Mouse (Mus musculus): ENCODE data around the gene Olfr288. TPM values are rescaled to one million over a fixed set of nuclear protein-coding genes. Genes with fewer than 3 reads are reported as not detected.
A peak's percentile ranks its signal among the peaks of the same experiment; 100 is the strongest.

Olfr288 gene
- total RNA-seq (2021) = not detected
- long read RNA-seq, experiment 1 = 0 reads
- long read RNA-seq, experiment 2 = 0 reads

- DNase-seq (ENCODE audit: low spot score in 2 of 2) = no peak
These were observed at the start of gene Olfr288 for GRCm38 (mm10) chr15:98195442-98195841. Olfr288 (minus strand) TSS chr15:98195542.

- no peak for DNase-seq (ENCODE audit: low spot score in 2 of 2)
These were observed 40.1 kb upstream of the Olfr288 start for GRCm38 (mm10) chr15:98235442-98235841.

- DNase-seq (ENCODE audit: low spot score in 2 of 2) = no peak
These were observed 39.0 kb upstream of the Olfr288 start, which contains the start of gene Olfr286 for GRCm38 (mm10) chr15:98234350-98234749. Olfr286 (minus strand) TSS chr15:98234450.

GRCm38 (mm10) chr15:98226096-98226495 lies 30.8 kb upstream of the Olfr288 start:
- no peak for DNase-seq (ENCODE audit: low spot score in 2 of 2)

- no peak for DNase-seq (ENCODE audit: low spot score in 2 of 2)
These were observed 30.3 kb upstream of the Olfr288 start for GRCm38 (mm10) chr15:98225610-98226009.

- DNase-seq (ENCODE audit: low spot score in 2 of 2) = no peak
These were observed 27.0 kb upstream of the Olfr288 start for GRCm38 (mm10) chr15:98222377-98222776.

GRCm38 (mm10) chr15:98220877-98221276 lies 25.5 kb upstream of the Olfr288 start, which contains the start of the genes Gm44579 and Olfr287:
Gm44579 (minus strand) TSS chr15:98220977.
Olfr287 (minus strand) TSS chr15:98221056.
- no peak for DNase-seq (ENCODE audit: low spot score in 2 of 2)

- no peak for DNase-seq (ENCODE audit: low spot score in 2 of 2)
These were observed 18.8 kb upstream of the Olfr288 start for GRCm38 (mm10) chr15:98214130-98214529.

- no peak for DNase-seq (ENCODE audit: low spot score in 2 of 2)
These were observed 18.1 kb upstream of the Olfr288 start for GRCm38 (mm10) chr15:98213336-98213870.

- DNase-seq (ENCODE audit: low spot score in 2 of 2) = no peak
These were observed 14.3 kb upstream of the Olfr288 start for GRCm38 (mm10) chr15:98209676-98210075.

GRCm38 (mm10) chr15:98184456-98184855 lies 10.9 kb downstream of the Olfr288 start:
- DNase-seq (ENCODE audit: low spot score in 2 of 2) = no peak

- DNase-seq (ENCODE audit: low spot score in 2 of 2) = no peak
These were observed 13.3 kb downstream of the Olfr288 start for GRCm38 (mm10) chr15:98181856-98182570.

GRCm38 (mm10) chr15:98181132-98181711 lies 14.1 kb downstream of the Olfr288 start:
- peak; percentile 81 to 83 for DNase-seq (ENCODE audit: low spot score in 2 of 2)

- no peak for DNase-seq (ENCODE audit: low spot score in 2 of 2)
These were observed 14.7 kb downstream of the Olfr288 start for GRCm38 (mm10) chr15:98180567-98181131.

- no peak for DNase-seq (ENCODE audit: low spot score in 2 of 2)
These were observed 18.0 kb downstream of the Olfr288 start for GRCm38 (mm10) chr15:98177320-98177719.

- no peak for DNase-seq (ENCODE audit: low spot score in 2 of 2)
These were observed 21.5 kb downstream of the Olfr288 start for GRCm38 (mm10) chr15:98173821-98174220.

GRCm38 (mm10) chr15:98172113-98172512 lies 23.2 kb downstream of the Olfr288 start:
- DNase-seq (ENCODE audit: low spot score in 2 of 2) = no peak

GRCm38 (mm10) chr15:98170917-98171316 lies 24.4 kb downstream of the Olfr288 start:
- no peak for DNase-seq (ENCODE audit: low spot score in 2 of 2)

- DNase-seq (ENCODE audit: low spot score in 2 of 2) = no peak
These were observed 25.0 kb downstream of the Olfr288 start for GRCm38 (mm10) chr15:98170365-98170764.

- DNase-seq (ENCODE audit: low spot score in 2 of 2) = no peak
These were observed 26.7 kb downstream of the Olfr288 start for GRCm38 (mm10) chr15:98168622-98169004.

- DNase-seq (ENCODE audit: low spot score in 2 of 2) = peak; percentile 64 to 65
These were observed 27.4 kb downstream of the Olfr288 start for GRCm38 (mm10) chr15:98167645-98168621.

Measured in adrenal gland, adult 18-20 months (tissue).